Mouse (Mus musculus) liver, embryonic 12.5 days (tissue): ENCODE measurements around the gene Olfr691. TPM values are rescaled to one million over a fixed set of nuclear protein-coding genes. Genes with fewer than 3 reads are reported as not detected.
"Not testable (repeated sequence)": the region's sequence is repeated elsewhere in the genome, so short reads cannot be mapped to it uniquely, and the experiment has no call there.

Source experiments
- ATAC-seq: fragments of 200-750 bp; cut with Nextera tagmentation; 2 replicates; pipeline ENCODE4 v1.8.0; 2017; ENCODE audit warnings: moderate number of reproducible peaks, mild to moderate bottlenecking, moderate library complexity
- H3K27ac ChIP-seq: fragments of 300-500 bp; sonication (generic); 2 replicates; pipeline ENCODE4 v1.5.1; 2016; ENCODE audit warnings: mild to moderate bottlenecking
- H3K27me3 ChIP-seq: fragments of 300-500 bp; sonication (generic); replicated peaks from 2 replicates; pipeline ENCODE4 v1.6.1; 2016; ENCODE audit warnings: mild to moderate bottlenecking, moderate library complexity
- H3K36me3 ChIP-seq: fragments of 300-500 bp; sonication (generic); 2 replicates; pipeline ENCODE4 v1.6.1; 2016; ENCODE audit warnings: mild to moderate bottlenecking, moderate library complexity
- H3K4me1 ChIP-seq: fragments of 300-500 bp; sonication (generic); 2 replicates; pipeline ENCODE4 v1.6.1; 2016
- H3K4me2 ChIP-seq: fragments of 300-500 bp; sonication (generic); 2 replicates; pipeline ENCODE4 v1.6.1; 2016; ENCODE audit warnings: mild to moderate bottlenecking, moderate library complexity
- H3K4me3 ChIP-seq: fragments of 300-500 bp; sonication (generic); 2 replicates; pipeline ENCODE4 v1.5.1; 2016; ENCODE audit warnings: mild to moderate bottlenecking, moderate library complexity
- H3K9ac ChIP-seq: fragments of 300-500 bp; sonication (generic); 2 replicates; pipeline ENCODE4 v1.6.1; 2016; ENCODE audit warnings: mild to moderate bottlenecking, moderate library complexity
- H3K9me3 ChIP-seq: fragments of 300-500 bp; sonication (generic); replicated peaks from 2 replicates; pipeline ENCODE4 v1.6.1; 2016; ENCODE audit warnings: mild to moderate bottlenecking, moderate library complexity
- WGBS: fragments of 180-500 bp; shearing (Covaris S2); methylation state at CpG from one replicate; pipeline ENCODE4 v1.1.7; 2016; ENCODE audit not compliant: insufficient replicate concordance; 5-methylcytosine and 5-hydroxymethylcytosine counted together
- polyA plus RNA-seq: library from polyadenylated mRNA; unstranded; fragments of >200 nt; fragmentation: Nextera tagmentation; extraction: Ambion mirVana; gene quantifications from 2 replicates; pipeline ENCODE4 v1.2.1, GENCODE M21; 2016

The Olfr691 gene
- polyA plus RNA-seq, 1 experiment from 2014 or later, result 0.05 TPM

GRCm38 (mm10) chr7:105356064-105356463 lies 14.0 kb upstream of the Olfr691 start:
- H3K9me3 ChIP-seq, H3K9ac ChIP-seq, H3K4me3 ChIP-seq, H3K27ac ChIP-seq, H3K36me3 ChIP-seq, H3K4me2 ChIP-seq, H3K4me1 ChIP-seq, H3K27me3 ChIP-seq: not testable (repeated sequence)
- 0 out of 2 replicates have a peak, but pooled peaks have one; percentile 54 for ATAC-seq
- no CpG with 5 or more reads among the region's 5 CpGs for WGBS

GRCm38 (mm10) chr7:105342752-105343151 lies 682 bp upstream of the Olfr691 start:
- Histone ChIP-seq H3K4me1 (no peaks in the 10 kb centered on the region), H3K4me2 (no peak overlapping the region), H3K9ac (no peak overlapping the region), H3K27me3 (no peaks in the 10 kb centered on the region), H3K9me3 (no peaks in the 10 kb centered on the region), H3K27ac (no peak overlapping the region), H3K36me3 (no peaks in the 10 kb centered on the region), H3K4me3 (no peak overlapping the region)
- WGBS, result 65% methylated on average over 2 of the region's 2 CpGs
- no peak for ATAC-seq

GRCm38 (mm10) chr7:105334004-105334403 lies 8.1 kb downstream of the Olfr691 start, which contains the start of gene Olfr690:
Olfr690 (minus strand) TSS chr7:105334104.
- 73% methylated on average over 1 of the region's 1 CpGs for WGBS
- no peak for ATAC-seq

GRCm38 (mm10) chr7:105325302-105325701 lies 16.8 kb downstream of the Olfr691 start:
- WGBS, result 49% methylated on average over 2 of the region's 2 CpGs
- no peaks in the 10 kb centered on the region for H3K9me3 ChIP-seq
- no peak overlapping the region for H3K4me3 ChIP-seq
- H3K9ac ChIP-seq, result no peak overlapping the region
- H3K4me1 ChIP-seq, result no peaks in the 10 kb centered on the region
- no peaks in the 10 kb centered on the region for H3K27me3 ChIP-seq
- no peak for ATAC-seq
- no peak overlapping the region for H3K4me2 ChIP-seq
- no peak overlapping the region for H3K27ac ChIP-seq
- H3K36me3 ChIP-seq, result no peaks in the 10 kb centered on the region

More at GRCm38 (mm10) chr7:105334004-105334403, 8.1 kb downstream of the Olfr691 start, which contains the start of gene Olfr690:
- Histone ChIP-seq H3K4me1 (no peaks in the 10 kb centered on the region), H3K4me2 (no peak within 1 kb of the TSS), H3K4me3 (no peak within 1 kb of the TSS), H3K9me3 (no peaks in the 10 kb centered on the region), H3K36me3 (no peaks in the 10 kb centered on the region), H3K27me3 (no peaks in the 10 kb centered on the region), H3K27ac (no peak within 1 kb of the TSS), H3K9ac (no peak within 1 kb of the TSS)

- Histone ChIP-seq H3K27ac (no peak within 1 kb of the TSS), H3K4me2 (no peak within 1 kb of the TSS), H3K9me3 (no peaks in the 10 kb centered on the region), H3K4me1 (no peaks in the 10 kb centered on the region), H3K4me3 (no peak within 1 kb of the TSS), H3K36me3 (no peaks in the 10 kb centered on the region), H3K27me3 (no peaks in the 10 kb centered on the region), H3K9ac (no peak within 1 kb of the TSS)
- 67% methylated on average over 1 of the region's 1 CpGs for WGBS
- ATAC-seq, result no peak
Observed at GRCm38 (mm10) chr7:105310865-105311264, 31.2 kb downstream of the Olfr691 start, which contains the start of gene Olfr689. Olfr689 (plus strand) TSS chr7:105311165.

- Histone ChIP-seq H3K4me1 (no peaks in the 10 kb centered on the region), H3K4me2 (no peak overlapping the region)
Observed at GRCm38 (mm10) chr7:105290051-105290450, 52.0 kb downstream of the Olfr691 start.

GRCm38 (mm10) chr7:105287795-105288194 lies 54.3 kb downstream of the Olfr691 start, which contains the start of gene Olfr688:
Olfr688 (plus strand) TSS chr7:105288095.
- Histone ChIP-seq H3K9me3 (no peaks in the 10 kb centered on the region), H3K27ac (no peak within 1 kb of the TSS), H3K9ac (no peak within 1 kb of the TSS), H3K4me2 (no peak within 1 kb of the TSS), H3K4me3 (no peak within 1 kb of the TSS), H3K4me1 (no peaks in the 10 kb centered on the region), H3K27me3 (no peaks in the 10 kb centered on the region), H3K36me3 (no peaks in the 10 kb centered on the region)
- no peak for ATAC-seq
- WGBS, result 58% methylated on average over 6 of the region's 6 CpGs

More at GRCm38 (mm10) chr7:105290051-105290450, 52.0 kb downstream of the Olfr691 start:
- Histone ChIP-seq H3K36me3 (no peaks in the 10 kb centered on the region), H3K9ac (no peak overlapping the region), H3K27me3 (no peaks in the 10 kb centered on the region), H3K27ac (no peak overlapping the region), H3K4me3 (no peak overlapping the region), H3K9me3 (no peaks in the 10 kb centered on the region)
- no peak for ATAC-seq

Other genes with a start within 250 kb of the Olfr691 start
- not detected in 2 replicates for gene Olfr680-ps1, start 249.5 kb downstream of the Olfr691 start, polyA plus RNA-seq
- not detected in 2 replicates for gene Olfr681, start 225.4 kb downstream of the Olfr691 start, polyA plus RNA-seq
- gene Olfr683, start 195.3 kb downstream of the Olfr691 start, polyA plus RNA-seq, result not detected in 2 replicates
- gene Olfr684, start 178.6 kb downstream of the Olfr691 start, polyA plus RNA-seq, result not detected in 2 replicates
- not detected in 2 replicates for gene Olfr685, start 156.3 kb downstream of the Olfr691 start, polyA plus RNA-seq
- gene Olfr686, start 134.8 kb downstream of the Olfr691 start, polyA plus RNA-seq, result not detected in 2 replicates
- gene Olfr688, start 54.2 kb downstream of the Olfr691 start, polyA plus RNA-seq, result not detected in 2 replicates
- not detected in 2 replicates for gene Olfr689, start 31.1 kb downstream of the Olfr691 start, polyA plus RNA-seq
- not detected in 2 replicates for gene Olfr690, start 8.2 kb downstream of the Olfr691 start, polyA plus RNA-seq
- not detected in 2 replicates for gene Olfr692, start 26.0 kb upstream of the Olfr691 start, polyA plus RNA-seq
- not detected in 2 replicates for gene Gm5901, start 32.8 kb upstream of the Olfr691 start, polyA plus RNA-seq
- 15.9 and 16.9 TPM in 2 replicates for gene Fam160a2, start 57.8 kb upstream of the Olfr691 start, polyA plus RNA-seq
- gene Cnga4, start 62.3 kb upstream of the Olfr691 start, polyA plus RNA-seq, result not detected in 2 replicates
- gene Cckbr, start 83.5 kb upstream of the Olfr691 start, polyA plus RNA-seq, result not detected in 2 replicates
- 8.3 and 8.9 TPM in 2 replicates for gene Cavin3, start 140.0 kb upstream of the Olfr691 start, polyA plus RNA-seq
- 27.6 and 28.7 TPM in 2 replicates for gene Smpd1, start 212.1 kb upstream of the Olfr691 start, polyA plus RNA-seq
- gene Apbb1, start 239.4 kb upstream of the Olfr691 start, polyA plus RNA-seq, result 6.3 and 6.7 TPM in 2 replicates